19 mouse cellular contexts compared by ENCODE assay signal in the genomic region with DNA sequence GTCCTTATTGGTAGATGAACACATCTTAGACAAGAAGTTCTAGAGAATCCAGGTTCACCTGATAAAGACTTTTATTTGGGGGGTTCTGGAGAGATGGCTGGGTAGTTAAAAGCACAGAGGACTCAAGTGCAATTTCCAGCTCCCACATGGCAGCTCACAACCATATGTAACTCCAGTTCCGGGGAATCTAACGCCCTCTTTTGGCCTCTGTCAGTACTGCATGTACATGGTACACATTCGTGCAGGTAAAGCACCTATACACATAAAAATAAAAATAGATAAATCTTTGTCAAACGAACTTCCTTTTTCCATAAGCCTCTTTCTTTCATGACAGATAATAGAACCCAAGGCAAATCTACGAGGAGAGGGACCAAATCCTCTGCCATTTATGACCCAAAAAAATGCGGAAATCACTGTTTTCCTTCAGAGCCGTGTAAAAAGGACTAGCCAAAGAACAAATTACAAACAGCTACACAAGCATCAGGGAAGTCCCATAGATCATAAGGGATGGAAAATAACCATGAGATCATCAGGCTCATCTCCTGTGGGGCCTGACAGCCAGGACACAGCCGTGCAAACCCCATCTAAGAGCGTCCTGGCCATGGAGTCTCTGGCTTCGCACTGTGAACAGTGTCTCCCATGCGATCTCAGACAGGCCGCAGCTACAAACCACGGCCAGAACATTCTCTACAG.
DNase-seq lines count a peak whose midpoint lies in the region; ATAC-seq and TF ChIP-seq lines count a peak whose summit lies in the region.
"Had no signal": no experiment of that assay in that cellular context is flagged by ENCODE, and none has a peak within 500 bp of the region (broad histone marks: within the 10 kb centered on the region; RNA-seq: fewer than 3 reads in every experiment).

No protein-coding gene starts in this region.

- ATAC-seq in limb, embryonic 15.5 days (ENCODE audit: insufficient number of reproducible peaks, low FRiP score, low TSS enrichment, low read depth), result no peak
- no peak for ATAC-seq in hindbrain, embryonic 16.5 days
- no peak for ATAC-seq in midbrain, embryonic 13.5 days
- ATAC-seq: inflammation-experienced regulatory T-cells, adult 6 months; liver, embryonic 12.5 days; midbrain, embryonic 15.5 days; Patski had no signal

- no peaks in the 10 kb centered on the region for H3K27me3 ChIP-seq in limb, embryonic 15.5 days
- no peaks in the 10 kb centered on the region for H3K27me3 ChIP-seq in hindbrain, embryonic 16.5 days (replicated peaks; ENCODE audit: control insufficient read depth, insufficient read depth, low read length)
- H3K27me3 ChIP-seq in midbrain, embryonic 13.5 days, result no peaks in the 10 kb centered on the region
- H3K27me3 ChIP-seq: embryonic facial prominence, embryonic 12.5 days; forebrain, embryonic 12.5 days; liver, embryonic 12.5 days; midbrain, embryonic 15.5 days; neural tube, embryonic 12.5 days; Patski had no signal

- no peak overlapping the region for H3K4me2 ChIP-seq in limb, embryonic 15.5 days
- no peak overlapping the region for H3K4me2 ChIP-seq in hindbrain, embryonic 16.5 days (ENCODE audit: low read length)
- no peak overlapping the region for H3K4me2 ChIP-seq in midbrain, embryonic 13.5 days (replicated peaks)
- H3K4me2 ChIP-seq: embryonic facial prominence, embryonic 12.5 days; forebrain, embryonic 12.5 days; liver, embryonic 12.5 days; midbrain, embryonic 15.5 days; neural tube, embryonic 12.5 days had no signal

- intact Hi-C loops in gastrocnemius, adult 2 months (cut with DNase I), result no loop called here

- 78% methylated on average over 13 of the region's 13 CpGs for WGBS in limb, embryonic 15.5 days
- WGBS in hindbrain, embryonic 16.5 days, result 86% methylated on average over 13 of the region's 13 CpGs
- WGBS in midbrain, embryonic 13.5 days, result 94% methylated on average over 13 of the region's 13 CpGs

- H3K9ac ChIP-seq in limb, embryonic 15.5 days, result no peak overlapping the region
- no peak overlapping the region for H3K9ac ChIP-seq in hindbrain, embryonic 16.5 days (ENCODE audit: low read depth, low read length)
- no peak overlapping the region for H3K9ac ChIP-seq in midbrain, embryonic 13.5 days (replicated peaks)
- H3K9ac ChIP-seq: embryonic facial prominence, embryonic 12.5 days; forebrain, embryonic 12.5 days; liver, embryonic 12.5 days; midbrain, embryonic 15.5 days; neural tube, embryonic 12.5 days had no signal

- peak; percentile 28; the same call in 1 of the 2 replicates for TF ChIP-seq CTCF in gastrocnemius, adult 2 months (IDR thresholded peaks at IDR 0.05)
- TF ChIP-seq CTCF in layer of hippocampus, adult 2 months (conservative IDR thresholded peaks at IDR 0.05), result peak; percentile 48

- peak overlapping the region; percentile 75 for H3K27ac ChIP-seq in gastrocnemius, adult 2 months
- H3K27ac ChIP-seq in layer of hippocampus, adult 2 months, result no peak overlapping the region
- H3K27ac ChIP-seq in limb, embryonic 15.5 days, result 0 out of 2 replicates have a peak overlapping the region, but pooled peaks have one; percentile 7
- H3K27ac ChIP-seq in hindbrain, embryonic 16.5 days (ENCODE audit: low read depth, low read length), result no peak overlapping the region
- no peak overlapping the region for H3K27ac ChIP-seq in midbrain, embryonic 13.5 days
- H3K27ac ChIP-seq: embryonic facial prominence, embryonic 12.5 days; forebrain, embryonic 12.5 days; liver, embryonic 12.5 days; midbrain, embryonic 15.5 days; neural tube, embryonic 12.5 days had no signal

- no peaks in the 10 kb centered on the region for H3K36me3 ChIP-seq in limb, embryonic 15.5 days
- H3K36me3 ChIP-seq in hindbrain, embryonic 16.5 days (ENCODE audit: control insufficient read depth, insufficient read depth, low read length), result no peaks in the 10 kb centered on the region
- no peaks in the 10 kb centered on the region for H3K36me3 ChIP-seq in midbrain, embryonic 13.5 days
- H3K36me3 ChIP-seq: embryonic facial prominence, embryonic 12.5 days; forebrain, embryonic 12.5 days; liver, embryonic 12.5 days; midbrain, embryonic 15.5 days; neural tube, embryonic 12.5 days had no signal

- H3K9me3 ChIP-seq in limb, embryonic 15.5 days, result no peaks in the 10 kb centered on the region
- H3K9me3 ChIP-seq in hindbrain, embryonic 16.5 days (ENCODE audit: control insufficient read depth, low read length), result no peaks in the 10 kb centered on the region
- H3K9me3 ChIP-seq in midbrain, embryonic 13.5 days, result no peaks in the 10 kb centered on the region
- H3K9me3 ChIP-seq: embryonic facial prominence, embryonic 12.5 days; forebrain, embryonic 12.5 days; liver, embryonic 12.5 days; midbrain, embryonic 15.5 days; neural tube, embryonic 12.5 days had no signal

- peak; percentile 52 for DNase-seq in gastrocnemius, adult 2 months
- DNase-seq in gastrocnemius, postnatal 4 days (ENCODE audit: low spot score in 2 of 2), result no peak
- DNase-seq in layer of hippocampus, adult 2 months (ENCODE audit: low spot score in 2 of 2), result no peak
- DNase-seq in layer of hippocampus, adult 9-10 months (ENCODE audit: low spot score), result no peak
- DNase-seq in R1 (ENCODE audit: low read depth, low spot score), result peak; percentile 33
- DNase-seq: cerebellum, postnatal 10 days; kidney, postnatal 25 days; lung, postnatal 36 days; spleen, adult 18-20 months had no signal

- peaks cover 27% of the 10 kb centered on the region for H3K4me1 ChIP-seq in limb, embryonic 15.5 days
- H3K4me1 ChIP-seq in hindbrain, embryonic 16.5 days (ENCODE audit: control insufficient read depth, insufficient read depth, low read depth, low read length), result peaks cover 3% of the 10 kb centered on the region; the same call in 1 of the 2 replicates
- 0 out of 2 replicates have a peak, but pooled peaks cover 2% of the 10 kb centered on the region for H3K4me1 ChIP-seq in midbrain, embryonic 13.5 days (replicated peaks)
- H3K4me1 ChIP-seq: midbrain, embryonic 15.5 days had no signal

- H3K4me3 ChIP-seq in gastrocnemius, adult 2 months, result no peak overlapping the region
- H3K4me3 ChIP-seq in layer of hippocampus, adult 2 months, result no peak overlapping the region
- H3K4me3 ChIP-seq in limb, embryonic 15.5 days, result no peak overlapping the region
- no peak overlapping the region for H3K4me3 ChIP-seq in hindbrain, embryonic 16.5 days (ENCODE audit: low read length)
- H3K4me3 ChIP-seq in midbrain, embryonic 13.5 days (replicated peaks), result no peak overlapping the region
- H3K4me3 ChIP-seq: embryonic facial prominence, embryonic 12.5 days; forebrain, embryonic 12.5 days; liver, embryonic 12.5 days; midbrain, embryonic 15.5 days; neural tube, embryonic 12.5 days had no signal

Comparison
In these comparisons a context has a peak if more than half of its experiments do, and no peak if none do; other contexts are left out.
1. DNase-seq: peak in gastrocnemius, adult 2 months (single experiment) and R1 (single experiment); none in gastrocnemius, postnatal 4 days (0 of 2), layer of hippocampus, adult 2 months (0 of 2) and layer of hippocampus, adult 9-10 months (single experiment).
2. H3K27ac ChIP-seq: peak in gastrocnemius, adult 2 months (single experiment) and limb, embryonic 15.5 days (single experiment); none in layer of hippocampus, adult 2 months (single experiment), hindbrain, embryonic 16.5 days (single experiment) and midbrain, embryonic 13.5 days (single experiment).